Mouse (Mus musculus): ENCODE results near the gene Paqr7. TPM values are rescaled to one million over a fixed set of nuclear protein-coding genes. Genes with fewer than 3 reads are reported as not detected.

The Paqr7 gene
- polyA plus RNA-seq, 1 experiment from 2014 or later = 3.8 TPM

- no peak overlapping the region for H3K4me2 ChIP-seq
- no peaks in the 10 kb centered on the region for H3K9me3 ChIP-seq
- ATAC-seq (ENCODE audit: low FRiP score) = no peak
- 0 out of 2 replicates have a peak overlapping the region, but pooled peaks have one; percentile 7 for H3K9ac ChIP-seq
- peak overlapping the region; percentile 15; the same call in 1 of the 2 replicates for H3K27ac ChIP-seq
- WGBS = 75% methylated on average over 5 of the region's 5 CpGs
- no peaks in the 10 kb centered on the region for H3K4me1 ChIP-seq
- peaks cover 92% of the 10 kb centered on the region for H3K36me3 ChIP-seq (replicated peaks)
- no peaks in the 10 kb centered on the region for H3K27me3 ChIP-seq
- H3K4me3 ChIP-seq (replicated peaks) = no peak overlapping the region
Observed at GRCm38 (mm10) chr4:134526220-134526619, 29.7 kb downstream of the Paqr7 start.

GRCm38 (mm10) chr4:134532928-134533327, 36.4 kb downstream of the Paqr7 start:
- ATAC-seq (ENCODE audit: low FRiP score) = no peak
- H3K4me2 ChIP-seq = no peak overlapping the region
- peaks cover 20% of the 10 kb centered on the region for H3K4me1 ChIP-seq
- no peaks in the 10 kb centered on the region for H3K9me3 ChIP-seq
- H3K27me3 ChIP-seq = no peaks in the 10 kb centered on the region
- WGBS = 80% methylated on average over 4 of the region's 4 CpGs
- no peak overlapping the region for H3K4me3 ChIP-seq (replicated peaks)
- no peak overlapping the region for H3K27ac ChIP-seq
- H3K36me3 ChIP-seq (replicated peaks) = peaks cover 38% of the 10 kb centered on the region
- no peak overlapping the region for H3K9ac ChIP-seq

DNA sequence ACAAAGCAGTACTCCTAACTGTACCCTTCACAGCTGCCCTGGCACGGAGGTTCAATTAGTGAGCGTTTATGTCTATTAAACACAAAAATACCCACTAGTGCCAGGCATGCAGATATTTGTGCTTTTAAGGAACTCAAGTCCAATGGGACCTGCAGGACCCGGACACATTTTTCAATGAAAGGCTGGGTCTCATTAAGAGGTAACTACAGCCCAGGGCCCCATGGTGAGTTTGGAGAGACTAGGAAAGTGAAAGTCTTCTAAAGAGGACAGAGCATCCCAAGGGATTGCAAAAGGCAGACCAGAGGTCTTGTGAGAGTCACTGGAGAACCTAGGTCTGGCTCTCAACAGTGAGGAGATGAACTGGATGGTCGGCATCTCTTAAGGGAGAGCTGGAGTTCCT, 36.9 kb downstream of the Paqr7 start:
- Histone ChIP-seq H3K27ac (no peak overlapping the region), H3K4me1 (peaks cover 20% of the 10 kb centered on the region), H3K9ac (peak overlapping the region; percentile 91; the same call in 1 of the 2 replicates), H3K27me3 (no peaks in the 10 kb centered on the region), H3K4me3 (replicated peaks) (peak overlapping the region; percentile 94; the same call in 1 of the 2 replicates), H3K9me3 (no peaks in the 10 kb centered on the region), H3K36me3 (replicated peaks) (peaks cover 33% of the 10 kb centered on the region), H3K4me2 (peak overlapping the region; percentile 98)
- ATAC-seq (ENCODE audit: low FRiP score) = no peak
- WGBS = 84% methylated on average over 4 of the region's 4 CpGs

- peak overlapping the region; percentile 98 for H3K4me2 ChIP-seq
- WGBS = 1% methylated on average over 57 of the region's 57 CpGs
- peak overlapping the region; percentile 91 for H3K9ac ChIP-seq
- H3K36me3 ChIP-seq (replicated peaks) = peaks cover 32% of the 10 kb centered on the region
- peak; percentile 27; the same call in 1 of the 2 replicates for ATAC-seq (ENCODE audit: low FRiP score)
- H3K27ac ChIP-seq = peak overlapping the region; percentile 86
- peak overlapping the region; percentile 94 for H3K4me3 ChIP-seq (replicated peaks)
- no peaks in the 10 kb centered on the region for H3K27me3 ChIP-seq
- no peaks in the 10 kb centered on the region for H3K9me3 ChIP-seq
- H3K4me1 ChIP-seq = peaks cover 20% of the 10 kb centered on the region
Observed at GRCm38 (mm10) chr4:134534124-134534886, 37.8 kb downstream of the Paqr7 start.

DNA sequence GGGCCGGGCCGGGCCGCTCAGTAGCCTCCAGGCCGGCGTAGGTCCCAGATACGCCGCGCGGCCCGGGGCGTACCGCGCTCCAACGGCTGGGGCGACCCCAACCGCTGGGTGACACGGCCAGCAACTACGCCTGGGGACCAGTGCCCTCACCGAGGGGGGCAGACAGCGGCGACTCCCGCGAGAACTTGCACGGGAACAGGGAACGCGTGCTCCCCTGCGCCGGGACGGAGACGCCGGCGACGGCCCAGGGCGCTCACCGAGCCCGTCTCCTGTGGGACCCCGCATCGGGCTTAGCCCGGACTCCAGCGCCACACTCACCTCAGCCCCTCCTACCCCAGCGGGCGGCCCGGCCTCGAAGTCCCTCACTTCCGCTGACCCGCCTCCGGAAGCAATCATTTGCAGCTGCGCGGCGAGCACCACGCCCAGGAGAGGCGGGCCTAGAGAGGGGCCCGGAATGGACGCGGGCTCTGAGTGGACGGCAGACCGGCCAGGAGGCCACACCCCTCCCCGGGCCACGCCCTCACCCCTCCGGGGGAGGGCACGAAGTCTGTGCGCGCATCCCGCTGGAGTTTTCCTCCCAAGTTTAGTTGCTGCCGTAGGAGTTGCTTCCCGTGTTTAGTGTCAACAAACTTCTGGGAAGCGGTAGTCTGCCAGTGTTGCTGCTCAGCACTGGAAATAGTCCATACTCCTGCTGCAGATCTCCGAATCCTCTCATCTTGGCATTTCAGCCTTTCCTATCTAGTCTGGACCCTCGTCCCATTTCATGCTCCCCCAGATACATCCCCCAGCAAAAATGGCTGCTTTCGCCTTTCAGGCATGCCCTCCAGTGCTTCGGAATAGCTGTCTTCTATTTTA, 38.7 kb downstream of the Paqr7 start, which contains the start of gene Mtfr1l:
Gene Mtfr1l (minus strand): TSS at position 456 of the 855 bp plus-strand sequence.
- under 1% methylated on average over 71 of the region's 71 CpGs for WGBS
- H3K4me3 ChIP-seq (replicated peaks) = peak within 1 kb of the TSS; percentile 94

DNA sequence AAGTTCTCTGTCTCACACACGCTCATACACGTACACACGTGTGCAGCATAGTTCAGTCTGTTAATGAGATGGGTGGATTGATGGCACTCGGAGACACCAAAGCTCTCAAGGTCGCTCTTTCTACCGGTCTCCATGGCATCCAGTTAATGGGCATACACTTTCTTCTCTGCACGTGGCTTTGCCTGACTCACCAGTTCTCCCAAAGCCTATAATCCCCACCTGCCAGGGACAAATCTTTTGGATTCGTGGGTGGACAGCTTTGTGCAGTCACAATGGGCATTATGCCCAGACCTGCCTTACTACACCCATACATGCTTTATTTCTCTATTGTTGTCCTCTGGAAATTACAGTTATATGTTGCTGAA, 39.3 kb downstream of the Paqr7 start:
- Histone ChIP-seq H3K27me3 (no peaks in the 10 kb centered on the region), H3K4me1 (peaks cover 20% of the 10 kb centered on the region), H3K36me3 (replicated peaks) (peaks cover 32% of the 10 kb centered on the region), H3K9me3 (no peaks in the 10 kb centered on the region), H3K4me2 (peak overlapping the region; percentile 98), H3K27ac (peak overlapping the region; percentile 86; the same call in 1 of the 2 replicates), H3K9ac (peak overlapping the region; percentile 91), H3K4me3 (replicated peaks) (peak overlapping the region; percentile 94)
- WGBS = 6% methylated on average over 8 of the region's 8 CpGs
- 0 out of 2 replicates have a peak, but pooled peaks have one; percentile 7 for ATAC-seq (ENCODE audit: low FRiP score)

More for the DNA sequence above, 38.7 kb downstream of the Paqr7 start, which contains the start of gene Mtfr1l:
- peak; percentile 97 for ATAC-seq (ENCODE audit: low FRiP score)
- H3K36me3 ChIP-seq (replicated peaks) = peaks cover 32% of the 10 kb centered on the region
- H3K27ac ChIP-seq = peak within 1 kb of the TSS; percentile 86
- H3K4me2 ChIP-seq = peak within 1 kb of the TSS; percentile 98
- peak within 1 kb of the TSS; percentile 91 for H3K9ac ChIP-seq
- no peaks in the 10 kb centered on the region for H3K27me3 ChIP-seq
- peaks cover 20% of the 10 kb centered on the region for H3K4me1 ChIP-seq
- H3K9me3 ChIP-seq = no peaks in the 10 kb centered on the region

- H3K4me1 ChIP-seq = peaks cover 12% of the 10 kb centered on the region
- no peak overlapping the region for H3K4me2 ChIP-seq
- H3K36me3 ChIP-seq (replicated peaks) = peaks cover 45% of the 10 kb centered on the region
- WGBS = 87% methylated on average over 10 of the region's 10 CpGs
- H3K9me3 ChIP-seq = no peaks in the 10 kb centered on the region
- H3K27me3 ChIP-seq = no peaks in the 10 kb centered on the region
- no peak for ATAC-seq (ENCODE audit: low FRiP score)
- no peak overlapping the region for H3K9ac ChIP-seq
- no peak overlapping the region for H3K4me3 ChIP-seq (replicated peaks)
- 0 out of 2 replicates have a peak overlapping the region, but pooled peaks have one; percentile 25 for H3K27ac ChIP-seq
Observed at GRCm38 (mm10) chr4:134538997-134539580, 42.6 kb downstream of the Paqr7 start.

DNA sequence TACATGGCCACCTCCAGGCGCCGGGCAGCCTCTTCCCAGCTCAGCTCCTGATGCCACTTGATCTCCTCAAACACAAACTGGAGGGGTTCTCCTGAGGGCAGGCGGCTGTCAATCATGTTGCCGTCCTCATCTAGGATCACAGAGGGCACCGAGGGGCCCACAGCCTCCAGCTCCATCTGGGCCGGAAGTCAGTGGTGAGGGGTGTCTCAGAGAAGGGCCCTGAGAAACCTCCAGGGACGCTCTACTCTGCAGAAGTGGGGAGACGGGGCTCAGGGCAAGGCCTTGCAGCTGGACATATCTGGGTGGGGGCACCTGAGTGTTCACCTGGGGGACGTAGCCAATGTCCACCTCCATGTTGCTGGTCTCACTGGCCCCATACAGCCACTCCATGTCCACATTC, 46.2 kb downstream of the Paqr7 start:
- peaks cover 80% of the 10 kb centered on the region for H3K36me3 ChIP-seq (replicated peaks)
- no peak for ATAC-seq (ENCODE audit: low FRiP score)
- H3K4me1 ChIP-seq = peaks cover 6% of the 10 kb centered on the region
- no peak overlapping the region for H3K9ac ChIP-seq
- no peak overlapping the region for H3K4me2 ChIP-seq
- H3K9me3 ChIP-seq = no peaks in the 10 kb centered on the region
- 91% methylated on average over 9 of the region's 9 CpGs for WGBS
- no peaks in the 10 kb centered on the region for H3K27me3 ChIP-seq
- H3K4me3 ChIP-seq (replicated peaks) = no peak overlapping the region
- H3K27ac ChIP-seq = no peak overlapping the region

DNA sequence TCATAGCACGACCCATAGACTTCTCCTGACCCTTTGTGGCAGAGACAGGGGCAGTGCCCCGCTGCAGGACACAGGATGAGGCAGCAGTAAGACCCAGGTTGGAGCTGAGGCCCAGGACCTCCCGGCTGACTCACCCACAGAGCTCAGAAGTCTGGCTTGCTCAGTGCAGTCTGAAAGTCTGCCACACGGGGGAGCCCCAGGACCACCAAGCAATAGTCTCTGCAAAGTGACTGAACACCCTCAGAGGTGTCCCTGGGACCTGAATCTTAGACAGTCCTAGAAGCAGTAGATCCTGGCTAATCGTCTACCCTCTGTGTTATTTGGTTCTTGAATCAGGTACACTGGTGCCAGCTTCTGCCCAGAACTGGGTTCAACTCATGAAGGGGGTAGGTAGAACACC, 46.8 kb downstream of the Paqr7 start:
- Histone ChIP-seq H3K4me3 (replicated peaks) (no peak overlapping the region), H3K27ac (no peak overlapping the region), H3K9ac (no peak overlapping the region), H3K27me3 (no peaks in the 10 kb centered on the region), H3K4me1 (peaks cover 9% of the 10 kb centered on the region), H3K4me2 (no peak overlapping the region), H3K36me3 (replicated peaks) (peaks cover 85% of the 10 kb centered on the region), H3K9me3 (no peaks in the 10 kb centered on the region)
- 16% methylated on average over 5 of the region's 5 CpGs for WGBS
- peak; percentile 76 for ATAC-seq (ENCODE audit: low FRiP score)

- 76% methylated on average over 9 of the region's 9 CpGs for WGBS
- peaks cover 25% of the 10 kb centered on the region for H3K4me1 ChIP-seq
- H3K27ac ChIP-seq = 0 out of 2 replicates have a peak overlapping the region, but pooled peaks have one; percentile 13
- H3K27me3 ChIP-seq = no peaks in the 10 kb centered on the region
- no peak overlapping the region for H3K4me3 ChIP-seq (replicated peaks)
- no peak for ATAC-seq (ENCODE audit: low FRiP score)
- no peak overlapping the region for H3K9ac ChIP-seq
- H3K4me2 ChIP-seq = no peak overlapping the region
- H3K9me3 ChIP-seq = peaks cover 8% of the 10 kb centered on the region
- H3K36me3 ChIP-seq (replicated peaks) = peaks cover 78% of the 10 kb centered on the region
Observed at GRCm38 (mm10) chr4:134546814-134547705, 50.6 kb downstream of the Paqr7 start.
